Mouse (Mus musculus) urinary bladder, postnatal 25 days (tissue): ENCODE measurements around the gene C1qtnf9.

Source experiments
- DNase-seq: peaks from one replicate; pipeline ENCODE4 v3.0.0; 2022; ENCODE audit warnings: low spot score

Gene C1qtnf9

GRCm38 (mm10) chr14:60767884-60768283, at the start of gene C1qtnf9:
C1qtnf9 (plus strand) TSS chr14:60768134.
- DNase-seq = no peak

- DNase-seq = no peak
These were observed 46.6 kb upstream of the C1qtnf9 start for GRCm38 (mm10) chr14:60721304-60721703.

- DNase-seq = no peak
These were observed 46.0 kb upstream of the C1qtnf9 start for GRCm38 (mm10) chr14:60721938-60722337.

- no peak for DNase-seq
These were observed 41.8 kb upstream of the C1qtnf9 start for GRCm38 (mm10) chr14:60726091-60726490.

GRCm38 (mm10) chr14:60727130-60727529, 40.8 kb upstream of the C1qtnf9 start:
- no peak for DNase-seq

- no peak for DNase-seq
These were observed 35.9 kb upstream of the C1qtnf9 start for GRCm38 (mm10) chr14:60732081-60732480.

GRCm38 (mm10) chr14:60732787-60733186, 35.1 kb upstream of the C1qtnf9 start:
- peak; percentile 47 for DNase-seq

GRCm38 (mm10) chr14:60733706-60734105, 34.2 kb upstream of the C1qtnf9 start:
- DNase-seq = no peak

GRCm38 (mm10) chr14:60735206-60735605, 32.7 kb upstream of the C1qtnf9 start:
- DNase-seq = no peak

- no peak for DNase-seq
These were observed 31.9 kb upstream of the C1qtnf9 start for GRCm38 (mm10) chr14:60735848-60736547.

- no peak for DNase-seq
These were observed 31.2 kb upstream of the C1qtnf9 start for GRCm38 (mm10) chr14:60736591-60737192.

GRCm38 (mm10) chr14:60737202-60737611, 30.7 kb upstream of the C1qtnf9 start:
- no peak for DNase-seq

GRCm38 (mm10) chr14:60738434-60738938, 29.4 kb upstream of the C1qtnf9 start:
- no peak for DNase-seq

GRCm38 (mm10) chr14:60739155-60739554, 28.8 kb upstream of the C1qtnf9 start:
- no peak for DNase-seq

GRCm38 (mm10) chr14:60739616-60740015, 28.3 kb upstream of the C1qtnf9 start:
- DNase-seq = no peak

- DNase-seq = no peak
These were observed 27.4 kb upstream of the C1qtnf9 start for GRCm38 (mm10) chr14:60740507-60740906.

GRCm38 (mm10) chr14:60741033-60741432, 26.9 kb upstream of the C1qtnf9 start:
- DNase-seq = no peak

GRCm38 (mm10) chr14:60741490-60741981, 26.4 kb upstream of the C1qtnf9 start:
- DNase-seq = no peak

- DNase-seq = no peak
These were observed 24.3 kb upstream of the C1qtnf9 start for GRCm38 (mm10) chr14:60743681-60744080.

- no peak for DNase-seq
These were observed 22.7 kb upstream of the C1qtnf9 start for GRCm38 (mm10) chr14:60745201-60745600.

- no peak for DNase-seq
These were observed 21.8 kb upstream of the C1qtnf9 start for GRCm38 (mm10) chr14:60746141-60746540.

- no peak for DNase-seq
These were observed 20.6 kb upstream of the C1qtnf9 start for GRCm38 (mm10) chr14:60747154-60747870.

GRCm38 (mm10) chr14:60749880-60750279, 18.1 kb upstream of the C1qtnf9 start:
- DNase-seq = no peak
